Mouse (Mus musculus): ENCODE data around the gene Klhdc7a. TPM values are rescaled to one million over a fixed set of nuclear protein-coding genes. Genes with fewer than 3 reads are reported as not detected.

Gene Klhdc7a
- polyA plus RNA-seq (2015; fragmentation: Nextera tagmentation; extraction: Ambion mirVana), result 0.33 and 0.34 TPM in 2 replicates

- H3K9me3 ChIP-seq (replicated peaks), result no peaks in the 10 kb centered on the region
- H3K27ac ChIP-seq, result peak within 1 kb of the TSS; percentile 25; the same call in 1 of the 2 replicates
- peaks cover 13% of the 10 kb centered on the region; the same call in 1 of the 2 replicates for H3K4me1 ChIP-seq
- ATAC-seq, result no peak
- no peaks in the 10 kb centered on the region for H3K36me3 ChIP-seq (ENCODE audit: poor library complexity, severe bottlenecking)
- H3K9ac ChIP-seq, result no peak within 1 kb of the TSS
- 43% methylated on average over 4 of the region's 4 CpGs for WGBS
- 0 out of 2 replicates have a peak, but pooled peaks cover 10% of the 10 kb centered on the region for H3K27me3 ChIP-seq
- no peak within 1 kb of the TSS for H3K4me2 ChIP-seq
- H3K4me3 ChIP-seq, result no peak within 1 kb of the TSS
Measured at GRCm38 (mm10) chr4:139967922-139968321, at the start of gene Klhdc7a. Gene Klhdc7a (minus strand): TSS chr4:139968026.

- ATAC-seq, result no peak
- Histone ChIP-seq H3K27me3 (0 out of 2 replicates have a peak, but pooled peaks cover 4% of the 10 kb centered on the region), H3K36me3 (ENCODE audit: poor library complexity, severe bottlenecking) (no peaks in the 10 kb centered on the region), H3K27ac (no peak overlapping the region), H3K4me2 (no peak overlapping the region), H3K4me3 (no peak overlapping the region), H3K4me1 (peaks cover 9% of the 10 kb centered on the region), H3K9ac (no peak overlapping the region), H3K9me3 (replicated peaks) (no peaks in the 10 kb centered on the region)
- 70% methylated on average over 7 of the region's 7 CpGs for WGBS
Measured at GRCm38 (mm10) chr4:140015916-140016315, 48.1 kb upstream of the Klhdc7a start.

- peak; percentile 94 for ATAC-seq
- no peak overlapping the region for H3K27ac ChIP-seq
Measured at GRCm38 (mm10) chr4:140010728-140011470, 43.1 kb upstream of the Klhdc7a start.

GRCm38 (mm10) chr4:140004932-140005331, 37.1 kb upstream of the Klhdc7a start:
- peaks cover 37% of the 10 kb centered on the region for H3K27me3 ChIP-seq
- H3K4me1 ChIP-seq, result peaks cover 36% of the 10 kb centered on the region
- peak overlapping the region; percentile 41; the same call in 1 of the 2 replicates for H3K4me2 ChIP-seq
- no peak overlapping the region for H3K27ac ChIP-seq
- ATAC-seq, result no peak
- no peak overlapping the region for H3K4me3 ChIP-seq
- H3K9me3 ChIP-seq (replicated peaks), result no peaks in the 10 kb centered on the region
- H3K36me3 ChIP-seq (ENCODE audit: poor library complexity, severe bottlenecking), result no peaks in the 10 kb centered on the region
- 21% methylated on average over 5 of the region's 5 CpGs for WGBS
- H3K9ac ChIP-seq, result no peak overlapping the region

More at GRCm38 (mm10) chr4:140010728-140011470, 43.1 kb upstream of the Klhdc7a start:
- Histone ChIP-seq H3K4me2 (no peak overlapping the region), H3K36me3 (ENCODE audit: poor library complexity, severe bottlenecking) (no peaks in the 10 kb centered on the region), H3K9me3 (replicated peaks) (no peaks in the 10 kb centered on the region), H3K9ac (no peak overlapping the region), H3K4me3 (no peak overlapping the region), H3K4me1 (peaks cover 11% of the 10 kb centered on the region), H3K27me3 (0 out of 2 replicates have a peak, but pooled peaks cover 8% of the 10 kb centered on the region)
- 45% methylated on average over 11 of the region's 11 CpGs for WGBS

- Histone ChIP-seq H3K9ac (no peak overlapping the region), H3K4me2 (peak overlapping the region; percentile 41), H3K4me1 (peaks cover 36% of the 10 kb centered on the region), H3K27me3 (peaks cover 33% of the 10 kb centered on the region), H3K27ac (no peak overlapping the region), H3K36me3 (ENCODE audit: poor library complexity, severe bottlenecking) (no peaks in the 10 kb centered on the region), H3K4me3 (peak overlapping the region; percentile 3; the same call in 1 of the 2 replicates), H3K9me3 (replicated peaks) (no peaks in the 10 kb centered on the region)
- ATAC-seq, result no peak; the same call in 1 of the 2 replicates
- 21% methylated on average over 12 of the region's 12 CpGs for WGBS
Measured at GRCm38 (mm10) chr4:140004170-140004569, 36.3 kb upstream of the Klhdc7a start.

- H3K9me3 ChIP-seq (replicated peaks), result no peaks in the 10 kb centered on the region
- H3K4me2 ChIP-seq, result peak overlapping the region; percentile 14; the same call in 1 of the 2 replicates
- no peak overlapping the region for H3K27ac ChIP-seq
- no peak for ATAC-seq
- 6% methylated on average over 12 of the region's 12 CpGs for WGBS
- H3K36me3 ChIP-seq (ENCODE audit: poor library complexity, severe bottlenecking), result no peaks in the 10 kb centered on the region
- peaks cover 33% of the 10 kb centered on the region for H3K27me3 ChIP-seq
- peak overlapping the region; percentile 12; the same call in 1 of the 2 replicates for H3K9ac ChIP-seq
- H3K4me3 ChIP-seq, result no peak overlapping the region
- H3K4me1 ChIP-seq, result peaks cover 36% of the 10 kb centered on the region
Measured at GRCm38 (mm10) chr4:140002069-140002468, 34.2 kb upstream of the Klhdc7a start.

GRCm38 (mm10) chr4:140000911-140001310, 33.1 kb upstream of the Klhdc7a start:
- Histone ChIP-seq H3K27me3 (peaks cover 33% of the 10 kb centered on the region), H3K27ac (no peak overlapping the region), H3K4me3 (no peak overlapping the region), H3K4me1 (peaks cover 38% of the 10 kb centered on the region), H3K4me2 (no peak overlapping the region), H3K36me3 (ENCODE audit: poor library complexity, severe bottlenecking) (no peaks in the 10 kb centered on the region), H3K9me3 (replicated peaks) (no peaks in the 10 kb centered on the region), H3K9ac (no peak overlapping the region)
- WGBS, result 89% methylated on average over 5 of the region's 5 CpGs
- ATAC-seq, result no peak

GRCm38 (mm10) chr4:139999033-139999432, 31.2 kb upstream of the Klhdc7a start:
- H3K36me3 ChIP-seq (ENCODE audit: poor library complexity, severe bottlenecking), result no peaks in the 10 kb centered on the region
- H3K27ac ChIP-seq, result no peak overlapping the region
- H3K4me1 ChIP-seq, result peaks cover 43% of the 10 kb centered on the region
- no peak overlapping the region for H3K9ac ChIP-seq
- peaks cover 23% of the 10 kb centered on the region for H3K27me3 ChIP-seq
- H3K9me3 ChIP-seq (replicated peaks), result no peaks in the 10 kb centered on the region
- no peak for ATAC-seq
- WGBS, result 38% methylated on average over 6 of the region's 7 CpGs
- H3K4me3 ChIP-seq, result no peak overlapping the region
- no peak overlapping the region for H3K4me2 ChIP-seq

GRCm38 (mm10) chr4:139995659-139996058, 27.8 kb upstream of the Klhdc7a start:
- peak overlapping the region; percentile 40; the same call in 1 of the 2 replicates for H3K27ac ChIP-seq
- ATAC-seq, result peak; percentile 41; the same call in 1 of the 2 replicates

GRCm38 (mm10) chr4:139993111-139993755, 25.4 kb upstream of the Klhdc7a start:
- H3K36me3 ChIP-seq (ENCODE audit: poor library complexity, severe bottlenecking), result no peaks in the 10 kb centered on the region
- no peaks in the 10 kb centered on the region for H3K9me3 ChIP-seq (replicated peaks)
- no peak overlapping the region for H3K4me3 ChIP-seq
- peak overlapping the region; percentile 57 for H3K27ac ChIP-seq
- ATAC-seq, result peak; percentile 57; the same call in 1 of the 2 replicates
- H3K9ac ChIP-seq, result 0 out of 2 replicates have a peak overlapping the region, but pooled peaks have one; percentile 12
- 12% methylated on average over 7 of the region's 16 CpGs for WGBS
- peaks cover 32% of the 10 kb centered on the region for H3K4me1 ChIP-seq
- H3K4me2 ChIP-seq, result peak overlapping the region; percentile 30
- H3K27me3 ChIP-seq, result no peaks in the 10 kb centered on the region

More at GRCm38 (mm10) chr4:139995659-139996058, 27.8 kb upstream of the Klhdc7a start:
- no peaks in the 10 kb centered on the region for H3K9me3 ChIP-seq (replicated peaks)
- H3K27me3 ChIP-seq, result 0 out of 2 replicates have a peak, but pooled peaks cover 3% of the 10 kb centered on the region
- H3K4me1 ChIP-seq, result peaks cover 32% of the 10 kb centered on the region
- 31% methylated on average over 8 of the region's 8 CpGs for WGBS
- no peak overlapping the region for H3K4me3 ChIP-seq
- no peak overlapping the region for H3K9ac ChIP-seq
- H3K36me3 ChIP-seq (ENCODE audit: poor library complexity, severe bottlenecking), result no peaks in the 10 kb centered on the region
- H3K4me2 ChIP-seq, result no peak overlapping the region

- Histone ChIP-seq H3K9me3 (replicated peaks) (no peaks in the 10 kb centered on the region), H3K4me1 (peaks cover 18% of the 10 kb centered on the region), H3K27ac (no peak overlapping the region), H3K36me3 (ENCODE audit: poor library complexity, severe bottlenecking) (no peaks in the 10 kb centered on the region), H3K4me3 (no peak overlapping the region), H3K9ac (no peak overlapping the region), H3K4me2 (no peak overlapping the region), H3K27me3 (no peaks in the 10 kb centered on the region)
- no peak for ATAC-seq
- 14% methylated on average over 7 of the region's 7 CpGs for WGBS
Measured at GRCm38 (mm10) chr4:139986913-139987312, 19.1 kb upstream of the Klhdc7a start.

GRCm38 (mm10) chr4:139978716-139979115, 10.9 kb upstream of the Klhdc7a start:
- no peak for ATAC-seq
- Histone ChIP-seq H3K4me1 (peaks cover 26% of the 10 kb centered on the region), H3K9me3 (replicated peaks) (no peaks in the 10 kb centered on the region), H3K9ac (no peak overlapping the region), H3K27ac (no peak overlapping the region), H3K4me3 (no peak overlapping the region), H3K27me3 (no peaks in the 10 kb centered on the region), H3K4me2 (no peak overlapping the region), H3K36me3 (ENCODE audit: poor library complexity, severe bottlenecking) (no peaks in the 10 kb centered on the region)
- 42% methylated on average over 5 of the region's 5 CpGs for WGBS

Data from forebrain, embryonic 13.5 days (tissue).